Mouse (Mus musculus): ENCODE data around the gene Rnf115. TPM values are rescaled to one million over a fixed set of nuclear protein-coding genes. Genes with fewer than 3 reads are reported as not detected.
"Not testable (repeated sequence)": the region's sequence is repeated elsewhere in the genome, so short reads cannot be mapped to it uniquely, and the experiment has no call there.

Rnf115 gene
- polyA plus RNA-seq, 1 experiment from 2014 or later: 54.2 TPM

DNA sequence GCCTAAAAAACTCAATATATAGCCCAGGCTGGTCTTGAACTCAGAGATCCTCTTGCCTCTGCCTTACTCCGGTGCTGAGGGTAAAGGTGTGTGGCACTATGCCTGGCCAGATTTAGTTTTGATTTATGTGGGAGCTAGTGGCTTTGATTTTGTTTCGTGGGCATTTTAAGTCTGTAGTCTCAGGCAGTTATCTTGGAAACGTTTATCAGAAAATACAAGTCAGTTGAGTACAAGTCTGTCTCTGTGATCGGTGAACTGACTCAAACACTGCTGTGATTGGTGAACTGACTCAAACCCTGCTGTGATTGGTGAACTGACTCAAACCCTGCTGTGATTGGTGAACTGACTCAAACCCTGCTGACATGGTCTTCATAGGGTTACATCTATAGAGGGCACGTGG lies 3.3 kb downstream of the Rnf115 start:
- Histone ChIP-seq H3K27me3 (ENCODE audit: insufficient read depth, low read length) (no peaks in the 10 kb centered on the region), H3K4me1 (ENCODE audit: insufficient read depth) (peaks cover 14% of the 10 kb centered on the region), H3K27ac (ENCODE audit: low read depth) (no peak overlapping the region), H3K4me2 (no peak overlapping the region), H3K9ac (no peak overlapping the region), H3K4me3 (ENCODE audit: low read depth, low read length) (no peak overlapping the region), H3K9me3 (ENCODE audit: low read depth, low read length) (no peaks in the 10 kb centered on the region), H3K36me3 (ENCODE audit: insufficient read depth) (no peaks in the 10 kb centered on the region)
- WGBS: 67% methylated on average over 5 of the region's 5 CpGs
- TF ChIP-seq CTCF (IDR thresholded peaks at IDR 0.05; ENCODE audit: low read depth): no peak
- ATAC-seq (ENCODE audit: insufficient read depth): no peak
- no peak for DNase-seq

DNA sequence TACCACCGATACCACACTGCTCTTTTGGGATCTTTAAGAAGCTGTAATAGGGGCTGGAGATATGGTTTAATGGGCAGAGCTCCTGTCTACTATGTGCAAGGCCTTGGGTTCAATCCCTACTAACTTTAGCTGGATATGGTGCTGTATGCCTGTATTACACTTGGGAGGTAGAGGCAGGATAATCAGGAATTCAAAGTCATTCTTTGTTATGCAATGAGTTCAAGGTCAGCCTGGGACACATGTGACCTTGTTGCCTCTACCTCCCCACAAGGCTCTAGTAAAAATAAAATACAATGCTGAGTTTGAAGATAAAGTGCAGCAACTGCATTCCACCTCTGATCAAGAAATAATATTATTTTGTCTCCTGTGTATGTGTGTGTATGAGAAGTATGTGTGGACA lies 6.5 kb downstream of the Rnf115 start:
- WGBS: 93% methylated on average over 1 of the region's 1 CpGs
- no peak for DNase-seq
- no peak for TF ChIP-seq CTCF (IDR thresholded peaks at IDR 0.05; ENCODE audit: low read depth)
- H3K4me2 ChIP-seq: no peak overlapping the region
- ATAC-seq (ENCODE audit: insufficient read depth): no peak
- no peaks in the 10 kb centered on the region for H3K9me3 ChIP-seq (ENCODE audit: low read depth, low read length)
- H3K4me1 ChIP-seq (ENCODE audit: insufficient read depth): peaks cover 7% of the 10 kb centered on the region
- no peak overlapping the region for H3K9ac ChIP-seq
- H3K27ac ChIP-seq (ENCODE audit: low read depth): no peak overlapping the region
- no peak overlapping the region for H3K4me3 ChIP-seq (ENCODE audit: low read depth, low read length)
- no peaks in the 10 kb centered on the region for H3K27me3 ChIP-seq (ENCODE audit: insufficient read depth, low read length)
- no peaks in the 10 kb centered on the region for H3K36me3 ChIP-seq (ENCODE audit: insufficient read depth)

DNA sequence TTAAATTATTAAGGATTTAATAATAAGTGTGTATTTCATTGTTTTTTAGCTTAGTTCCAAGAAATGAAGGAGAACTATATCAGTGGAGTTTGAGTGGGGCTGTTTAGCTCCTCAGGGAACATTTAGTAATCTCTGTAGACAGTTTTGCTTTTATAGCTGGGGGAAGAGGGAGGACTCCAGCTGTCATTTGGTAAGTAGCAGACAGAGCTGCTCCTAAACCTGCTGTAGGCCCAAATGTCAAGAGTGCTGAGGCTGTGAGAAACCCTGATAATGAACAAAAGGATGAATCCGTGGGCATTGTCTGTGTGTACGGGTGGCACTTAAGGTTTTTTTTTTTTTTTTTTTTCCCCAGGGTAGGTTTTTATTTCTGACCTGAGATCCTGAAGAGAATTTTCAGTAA lies 7.7 kb downstream of the Rnf115 start:
- WGBS: 81% methylated on average over 2 of the region's 2 CpGs
- H3K36me3 ChIP-seq (ENCODE audit: insufficient read depth): no peaks in the 10 kb centered on the region
- no peak for ATAC-seq (ENCODE audit: insufficient read depth)

DNA sequence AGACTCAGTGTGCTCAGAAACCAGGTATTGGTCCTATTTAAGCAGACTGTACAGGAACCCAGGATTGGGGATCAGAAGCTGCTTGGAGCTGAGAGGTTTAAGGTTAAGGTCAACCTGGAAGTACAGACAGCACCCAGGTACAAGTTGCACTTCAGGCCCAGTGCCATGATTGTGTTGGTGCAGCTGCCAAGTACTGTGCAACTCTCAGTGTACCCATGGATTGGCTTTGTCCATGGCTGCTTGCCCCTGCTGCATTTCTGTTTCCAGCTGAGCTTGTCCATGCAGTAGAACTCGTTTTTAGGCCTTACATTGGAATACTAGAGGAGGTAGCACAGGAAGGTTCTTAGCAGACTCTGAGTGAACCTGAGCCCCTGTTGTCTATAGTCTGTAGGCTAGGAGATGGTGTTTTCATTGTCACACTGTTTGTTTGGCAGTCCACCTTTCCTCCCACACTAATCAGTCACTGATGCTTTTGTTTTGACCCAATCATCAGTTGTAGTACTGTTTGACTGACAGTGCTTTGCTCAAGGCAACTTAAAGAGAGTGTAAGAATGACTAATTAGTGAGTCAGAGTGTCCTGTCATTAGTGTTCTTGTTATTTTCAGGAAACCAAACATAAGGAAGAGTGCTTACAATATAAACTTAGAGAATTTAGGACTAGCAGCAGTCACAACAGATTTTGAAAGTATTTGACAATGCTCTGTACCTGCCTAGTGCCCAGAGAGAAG lies 9.7 kb downstream of the Rnf115 start:
- TF ChIP-seq CTCF (IDR thresholded peaks at IDR 0.05; ENCODE audit: low read depth): no peak
- H3K27ac ChIP-seq (ENCODE audit: low read depth): no peak overlapping the region
- H3K9ac ChIP-seq: no peak overlapping the region
- ATAC-seq (ENCODE audit: insufficient read depth) (no peak), DNase-seq (no peak)
- H3K27me3 ChIP-seq (ENCODE audit: insufficient read depth, low read length): no peaks in the 10 kb centered on the region
- WGBS: 48% methylated on average over 1 of the region's 1 CpGs
- no peaks in the 10 kb centered on the region for H3K4me1 ChIP-seq (ENCODE audit: insufficient read depth)
- H3K9me3 ChIP-seq (ENCODE audit: low read depth, low read length): no peaks in the 10 kb centered on the region
- H3K36me3 ChIP-seq (ENCODE audit: insufficient read depth): no peaks in the 10 kb centered on the region
- no peak overlapping the region for H3K4me3 ChIP-seq (ENCODE audit: low read depth, low read length)
- H3K4me2 ChIP-seq: no peak overlapping the region

More for the DNA sequence above, 7.7 kb downstream of the Rnf115 start:
- Histone ChIP-seq H3K27me3 (ENCODE audit: insufficient read depth, low read length) (no peaks in the 10 kb centered on the region), H3K27ac (ENCODE audit: low read depth) (no peak overlapping the region), H3K9me3 (ENCODE audit: low read depth, low read length) (no peaks in the 10 kb centered on the region), H3K4me3 (ENCODE audit: low read depth, low read length) (no peak overlapping the region), H3K4me2 (no peak overlapping the region), H3K9ac (no peak overlapping the region), H3K4me1 (ENCODE audit: insufficient read depth) (no peaks in the 10 kb centered on the region)
- no peak for TF ChIP-seq CTCF (IDR thresholded peaks at IDR 0.05; ENCODE audit: low read depth)
- DNase-seq: no peak

DNA sequence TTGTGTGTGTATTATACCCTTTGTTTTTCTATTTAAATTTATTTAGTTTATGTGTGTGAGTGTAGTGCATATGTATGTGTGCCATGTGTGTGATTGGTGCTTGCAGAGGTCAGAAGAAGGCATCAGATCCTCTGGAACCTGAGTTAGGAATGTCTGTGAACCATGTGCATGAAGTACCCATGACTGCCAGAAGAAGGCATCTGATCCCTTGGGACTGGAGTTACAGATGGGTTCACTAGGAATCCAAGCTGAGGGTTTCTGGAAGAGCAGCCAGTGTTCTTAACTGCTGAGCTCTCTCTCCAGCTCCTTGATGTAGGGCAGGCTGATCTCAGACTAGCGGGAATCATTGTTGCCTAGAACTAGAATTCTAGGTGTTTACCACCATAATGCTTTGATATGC lies 10.5 kb downstream of the Rnf115 start:
- Histone ChIP-seq H3K4me1 (ENCODE audit: insufficient read depth) (no peaks in the 10 kb centered on the region), H3K4me3 (ENCODE audit: low read depth, low read length) (no peak overlapping the region), H3K27ac (ENCODE audit: low read depth) (no peak overlapping the region), H3K9ac (no peak overlapping the region), H3K27me3 (ENCODE audit: insufficient read depth, low read length) (no peaks in the 10 kb centered on the region), H3K36me3 (ENCODE audit: insufficient read depth) (no peaks in the 10 kb centered on the region), H3K9me3 (ENCODE audit: low read depth, low read length) (no peaks in the 10 kb centered on the region), H3K4me2 (no peak overlapping the region)
- DNase-seq (no peak), ATAC-seq (ENCODE audit: insufficient read depth) (no peak)
- 79% methylated on average over 1 of the region's 1 CpGs for WGBS
- no peak for TF ChIP-seq CTCF (IDR thresholded peaks at IDR 0.05; ENCODE audit: low read depth)

DNA sequence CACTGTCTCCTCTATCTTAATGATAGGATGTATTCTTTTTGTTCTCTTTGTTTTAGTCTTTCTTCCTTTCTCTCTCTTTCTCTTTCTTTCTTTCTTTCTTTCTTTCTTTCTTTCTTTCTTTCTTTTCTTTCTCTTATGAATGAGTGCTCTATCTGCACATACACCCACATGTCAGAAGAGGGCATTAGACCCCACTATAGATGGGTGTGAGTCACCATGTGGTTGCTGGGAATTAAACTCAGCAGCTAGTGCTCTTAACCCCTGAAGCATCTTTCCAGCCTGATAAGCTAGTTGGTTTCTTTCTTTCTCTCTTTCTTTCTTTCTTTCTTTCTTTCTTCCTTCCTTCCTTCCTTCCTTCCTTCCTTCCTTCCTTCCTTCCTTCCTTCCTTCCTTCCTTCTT lies 12.8 kb downstream of the Rnf115 start:
- ATAC-seq (ENCODE audit: insufficient read depth); H3K27ac ChIP-seq (ENCODE audit: low read depth); H3K27me3 ChIP-seq (ENCODE audit: insufficient read depth, low read length); H3K36me3 ChIP-seq (ENCODE audit: insufficient read depth); H3K4me3 ChIP-seq (ENCODE audit: low read depth, low read length); DNase-seq; H3K4me1 ChIP-seq (ENCODE audit: insufficient read depth); H3K9me3 ChIP-seq (ENCODE audit: low read depth, low read length); H3K9ac ChIP-seq; H3K4me2 ChIP-seq: not testable (repeated sequence)

DNA sequence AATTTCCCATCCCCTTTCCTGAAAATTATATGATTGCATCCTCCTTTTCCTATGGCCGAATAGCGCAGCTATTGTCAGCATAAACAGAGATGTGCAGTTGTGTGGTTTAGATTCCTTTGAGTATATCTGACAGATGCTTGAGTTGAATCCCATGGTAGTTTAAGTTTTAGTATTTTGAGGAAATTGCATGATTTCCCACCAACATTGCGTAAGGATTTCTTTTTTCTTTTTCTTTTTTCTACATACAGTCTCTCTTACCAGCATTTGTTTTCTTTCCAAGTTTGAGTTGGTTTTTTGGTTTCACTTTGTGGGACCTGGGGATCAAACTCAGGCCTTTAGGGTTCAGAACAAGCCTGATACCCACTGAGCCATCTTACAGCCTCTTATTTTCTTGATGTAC lies 16.9 kb downstream of the Rnf115 start:
- no peak for TF ChIP-seq CTCF (IDR thresholded peaks at IDR 0.05; ENCODE audit: low read depth)
- DNase-seq: no peak
- no peak overlapping the region for H3K4me2 ChIP-seq
- no peak for ATAC-seq (ENCODE audit: insufficient read depth)
- no peaks in the 10 kb centered on the region for H3K4me1 ChIP-seq (ENCODE audit: insufficient read depth)
- H3K36me3 ChIP-seq (ENCODE audit: insufficient read depth): no peaks in the 10 kb centered on the region
- H3K27me3 ChIP-seq (ENCODE audit: insufficient read depth, low read length): no peaks in the 10 kb centered on the region
- no peak overlapping the region for H3K4me3 ChIP-seq (ENCODE audit: low read depth, low read length)
- no peak overlapping the region for H3K27ac ChIP-seq (ENCODE audit: low read depth)
- no peaks in the 10 kb centered on the region for H3K9me3 ChIP-seq (ENCODE audit: low read depth, low read length)
- H3K9ac ChIP-seq: no peak overlapping the region
- 93% methylated on average over 3 of the region's 3 CpGs for WGBS

DNA sequence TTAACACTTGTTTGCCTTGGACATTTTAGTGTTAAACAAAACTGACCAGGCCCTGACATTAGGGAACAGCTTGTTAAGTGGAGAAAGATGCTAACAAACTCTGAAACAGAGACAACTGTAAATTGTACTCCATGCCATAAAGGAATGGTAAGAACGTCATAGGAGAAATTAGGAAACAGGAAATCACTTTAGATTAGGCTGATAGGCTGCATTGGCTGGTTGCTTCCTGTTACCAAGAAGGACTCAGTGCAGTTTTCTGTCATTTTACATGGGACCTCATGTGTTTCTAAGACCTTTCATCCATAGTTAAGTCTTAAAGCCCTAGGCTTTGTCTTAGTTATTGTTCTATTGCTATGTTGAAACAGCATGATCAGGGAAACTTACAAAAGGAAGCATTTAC lies 19.4 kb downstream of the Rnf115 start:
- Histone ChIP-seq H3K9me3 (ENCODE audit: low read depth, low read length) (no peaks in the 10 kb centered on the region), H3K4me2 (no peak overlapping the region), H3K4me3 (ENCODE audit: low read depth, low read length) (no peak overlapping the region), H3K4me1 (ENCODE audit: insufficient read depth) (no peaks in the 10 kb centered on the region), H3K9ac (no peak overlapping the region), H3K27ac (ENCODE audit: low read depth) (no peak overlapping the region), H3K36me3 (ENCODE audit: insufficient read depth) (no peaks in the 10 kb centered on the region), H3K27me3 (ENCODE audit: insufficient read depth, low read length) (no peaks in the 10 kb centered on the region)
- no peak for TF ChIP-seq CTCF (IDR thresholded peaks at IDR 0.05; ENCODE audit: low read depth)
- 45% methylated on average over 1 of the region's 1 CpGs for WGBS
- DNase-seq (no peak), ATAC-seq (ENCODE audit: insufficient read depth) (no peak)
